In the genomic region with DNA sequence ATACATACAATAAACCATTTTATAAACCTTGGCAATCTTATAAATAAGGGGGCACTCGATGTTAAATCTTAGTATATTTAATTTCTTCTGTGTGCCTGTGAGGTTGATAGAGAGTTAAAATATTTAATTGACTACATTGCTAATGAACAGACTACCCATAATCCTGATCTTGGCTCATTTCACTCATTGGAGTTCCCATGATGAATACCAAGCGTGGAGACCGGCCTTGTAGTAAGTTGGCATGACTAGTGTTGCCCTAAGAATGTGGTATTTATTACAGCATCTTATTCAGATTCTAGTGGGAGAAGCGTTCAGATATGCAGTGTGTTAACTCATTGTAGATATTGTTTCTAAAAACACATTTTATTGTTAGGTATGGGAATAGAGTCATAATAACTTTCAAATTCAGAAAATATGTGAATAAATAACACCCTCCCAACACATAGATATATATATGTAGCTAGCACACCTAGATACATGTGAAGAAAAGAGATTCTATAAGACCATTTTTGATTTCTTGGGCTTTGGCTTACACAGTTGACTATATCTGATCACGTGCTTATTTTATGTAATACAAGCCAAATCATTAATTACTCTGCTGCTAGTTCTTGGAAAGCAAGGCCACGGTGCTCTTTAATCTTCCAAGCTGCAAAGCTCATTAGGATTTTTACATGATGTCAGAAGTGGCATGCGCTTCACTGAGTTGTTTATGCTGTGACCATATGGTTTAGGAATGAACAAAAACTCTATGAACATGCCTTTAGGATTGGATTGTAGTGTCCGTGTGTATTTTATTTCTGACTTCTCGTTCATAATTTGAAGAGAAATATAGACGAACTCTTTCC, we compare ENCODE assay signal across 13 mouse cellular contexts.
A peak's percentile ranks its signal among the peaks of the same experiment; 100 is the strongest.
DNase-seq lines count a peak whose midpoint lies in the region; ATAC-seq lines count a peak whose summit lies in the region.
"Had no signal": no experiment of that assay in that cellular context is flagged by ENCODE, and none has a peak within 500 bp of the region (broad histone marks: within the 10 kb centered on the region; RNA-seq: fewer than 3 reads in every experiment).

No protein-coding gene starts in this region.

- H3K4me2 ChIP-seq in hindbrain, embryonic 13.5 days: peak overlapping the region; percentile 87
- H3K4me2 ChIP-seq in neural tube, embryonic 13.5 days: peak overlapping the region; percentile 92
- H3K4me2 ChIP-seq: embryonic facial prominence, embryonic 13.5 days had no signal

- no peak overlapping the region for H3K27ac ChIP-seq in embryonic facial prominence, embryonic 10.5 days (replicated peaks)
- peak overlapping the region; percentile 92 for H3K27ac ChIP-seq in hindbrain, embryonic 13.5 days
- H3K27ac ChIP-seq in neural tube, embryonic 13.5 days (replicated peaks): peak overlapping the region; percentile 90
- H3K27ac ChIP-seq: embryonic facial prominence, embryonic 13.5 days; gastrocnemius, adult 2 months had no signal

- intact Hi-C loops in heart, postnatal 14 days (cut with DNase I): loop anchor here (10.0 kb wide), 1 partner anchor 489 kb away; a partner anchor contains a TSS

- peak overlapping the region; percentile 72 for H3K4me3 ChIP-seq in embryonic facial prominence, embryonic 10.5 days
- peak overlapping the region; percentile 46 for H3K4me3 ChIP-seq in hindbrain, embryonic 13.5 days
- peak overlapping the region; percentile 63 for H3K4me3 ChIP-seq in neural tube, embryonic 13.5 days
- H3K4me3 ChIP-seq: embryonic facial prominence, embryonic 13.5 days; gastrocnemius, adult 2 months had no signal

- peak overlapping the region; percentile 82 for H3K9ac ChIP-seq in hindbrain, embryonic 13.5 days
- peak overlapping the region; percentile 83 for H3K9ac ChIP-seq in neural tube, embryonic 13.5 days
- H3K9ac ChIP-seq: embryonic facial prominence, embryonic 13.5 days had no signal

- H3K36me3 ChIP-seq in embryonic facial prominence, embryonic 10.5 days (replicated peaks): no peaks in the 10 kb centered on the region
- H3K36me3 ChIP-seq in hindbrain, embryonic 13.5 days: peaks cover 30% of the 10 kb centered on the region
- H3K36me3 ChIP-seq in neural tube, embryonic 13.5 days: peaks cover 26% of the 10 kb centered on the region
- H3K36me3 ChIP-seq: embryonic facial prominence, embryonic 13.5 days had no signal

- DNase-seq in cerebellum, postnatal 25 days: peak; percentile 38 to 43
- DNase-seq in cerebellum, adult 11-12 months: no peak
- DNase-seq in embryonic facial prominence, embryonic 10.5 days (ENCODE audit: low spot score): no peak
- no peak for DNase-seq in frontal cortex, postnatal 10 days (ENCODE audit: low spot score in 2 of 2)
- no peak for DNase-seq in thymus, postnatal 10 days (ENCODE audit: low spot score in 2 of 2)
- DNase-seq in heart, postnatal 14 days: no peak
- DNase-seq: adrenal gland, postnatal 25 days; gastrocnemius, adult 2 months; kidney, adult 11 months; thymus, adult 18-20 months had no signal

- ATAC-seq in hindbrain, embryonic 13.5 days (ENCODE audit: low FRiP score): no peak
- no peak for ATAC-seq in neural tube, embryonic 13.5 days (ENCODE audit: low read depth)

- H3K27me3 ChIP-seq in embryonic facial prominence, embryonic 10.5 days (replicated peaks; ENCODE audit: low read depth, poor library complexity, severe bottlenecking): peaks cover 99% of the 10 kb centered on the region
- H3K27me3 ChIP-seq in hindbrain, embryonic 13.5 days: no peaks in the 10 kb centered on the region
- H3K27me3 ChIP-seq in neural tube, embryonic 13.5 days: no peaks in the 10 kb centered on the region

- H3K9me3 ChIP-seq in embryonic facial prominence, embryonic 10.5 days: no peaks in the 10 kb centered on the region
- H3K9me3 ChIP-seq in hindbrain, embryonic 13.5 days: no peaks in the 10 kb centered on the region
- no peaks in the 10 kb centered on the region for H3K9me3 ChIP-seq in neural tube, embryonic 13.5 days
- H3K9me3 ChIP-seq: embryonic facial prominence, embryonic 13.5 days had no signal

- H3K4me1 ChIP-seq in embryonic facial prominence, embryonic 10.5 days: peaks cover 11% of the 10 kb centered on the region; the same call in 1 of the 2 replicates
- H3K4me1 ChIP-seq in hindbrain, embryonic 13.5 days (replicated peaks): 0 out of 2 replicates have a peak, but pooled peaks cover 11% of the 10 kb centered on the region
- H3K4me1 ChIP-seq in neural tube, embryonic 13.5 days (replicated peaks): no peaks in the 10 kb centered on the region; the same call in 1 of the 2 replicates

- WGBS in embryonic facial prominence, embryonic 10.5 days: 47% methylated on average over 10 of the region's 10 CpGs
- WGBS in hindbrain, embryonic 13.5 days: 14% methylated on average over 10 of the region's 10 CpGs
- WGBS in neural tube, embryonic 13.5 days: 15% methylated on average over 10 of the region's 10 CpGs

Comparison
In these comparisons a context has a peak if more than half of its experiments do, and no peak if none do; other contexts are left out.
1. DNase-seq: peak in cerebellum, postnatal 25 days (2 of 2); none in cerebellum, adult 11-12 months (single experiment), embryonic facial prominence, embryonic 10.5 days (single experiment), frontal cortex, postnatal 10 days (0 of 2), thymus, postnatal 10 days (0 of 2) and heart, postnatal 14 days (0 of 2).
2. Peak in every context shown above with its lines, with median percentiles within 50 percentile points of each other: H3K4me3 ChIP-seq.